Mouse (Mus musculus): ENCODE data around the gene Zfp454. TPM values are rescaled to one million over a fixed set of nuclear protein-coding genes. Genes with fewer than 3 reads are reported as not detected.

Gene Zfp454
- polyA plus RNA-seq (2015; fragmentation: Nextera tagmentation; extraction: Ambion mirVana) = 0.47 and 0.59 TPM in 2 replicates

GRCm38 (mm10) chr11:50887390-50888128 lies at the start of gene Zfp454:
Gene Zfp454 (minus strand): TSS chr11:50887651.

GRCm38 (mm10) chr11:50931451-50931866 lies 44.0 kb upstream of the Zfp454 start, which contains the start of gene Zfp354b:
Gene Zfp354b (minus strand): TSS chr11:50931633.

GRCm38 (mm10) chr11:50915671-50916320 lies 28.3 kb upstream of the Zfp454 start, which contains the start of gene Zfp2:
Gene Zfp2 (minus strand): TSS chr11:50916165.

GRCm38 (mm10) chr11:50850177-50850735 lies 37.2 kb downstream of the Zfp454 start, which contains the start of gene Grm6:
Gene Grm6 (plus strand): TSS chr11:50850685.

GRCm38 (mm10) chr11:50841023-50841735 lies 46.3 kb downstream of the Zfp454 start, which contains the start of gene Zfp879:
Gene Zfp879 (minus strand): TSS chr11:50841552.

GRCm38 (mm10) chr11:50827010-50827953 lies 60.2 kb downstream of the Zfp454 start, which contains the start of gene Zfp354c:
Gene Zfp354c (minus strand): TSS chr11:50827724.

Other genes with a start within 250 kb of the Zfp454 start
- 2.7 and 5.4 TPM in 2 replicates for gene Zfp354c, start 59.9 kb downstream of the Zfp454 start, polyA plus RNA-seq (2015; fragmentation: Nextera tagmentation; extraction: Ambion mirVana)
- gene Zfp879, start 46.1 kb downstream of the Zfp454 start, polyA plus RNA-seq (2015; fragmentation: Nextera tagmentation; extraction: Ambion mirVana) = 0.05 and 0.08 TPM in 2 replicates
- gene Grm6, start 37.0 kb downstream of the Zfp454 start, polyA plus RNA-seq (2015; fragmentation: Nextera tagmentation; extraction: Ambion mirVana) = 0.06 and 0.21 TPM in 2 replicates
- 1.8 and 2.9 TPM in 2 replicates for gene Zfp2, start 28.5 kb upstream of the Zfp454 start, polyA plus RNA-seq (2015; fragmentation: Nextera tagmentation; extraction: Ambion mirVana)
- gene Zfp354b, start 44.0 kb upstream of the Zfp454 start, polyA plus RNA-seq (2015; fragmentation: Nextera tagmentation; extraction: Ambion mirVana) = 0.46 and 0.48 TPM in 2 replicates
- gene 4933414I15Rik, start 56.1 kb upstream of the Zfp454 start, polyA plus RNA-seq (2015; fragmentation: Nextera tagmentation; extraction: Ambion mirVana) = not detected in 2 replicates
- gene Prop1, start 66.1 kb upstream of the Zfp454 start, polyA plus RNA-seq (2015; fragmentation: Nextera tagmentation; extraction: Ambion mirVana) = not detected in 2 replicates
- not detected in 2 replicates for gene Olfr1378, start 78.9 kb upstream of the Zfp454 start, polyA plus RNA-seq (2015; fragmentation: Nextera tagmentation; extraction: Ambion mirVana)
- not detected in 2 replicates for gene Olfr1377, start 94.3 kb upstream of the Zfp454 start, polyA plus RNA-seq (2015; fragmentation: Nextera tagmentation; extraction: Ambion mirVana)
- not detected in 2 replicates for gene Olfr51, start 115.9 kb upstream of the Zfp454 start, polyA plus RNA-seq (2015; fragmentation: Nextera tagmentation; extraction: Ambion mirVana)
- not detected in 2 replicates for gene Olfr54, start 126.6 kb upstream of the Zfp454 start, polyA plus RNA-seq (2015; fragmentation: Nextera tagmentation; extraction: Ambion mirVana)
- not detected in 2 replicates for gene Olfr1375, start 160.5 kb upstream of the Zfp454 start, polyA plus RNA-seq (2015; fragmentation: Nextera tagmentation; extraction: Ambion mirVana)
- gene Zfp354a, start 171.6 kb upstream of the Zfp454 start, polyA plus RNA-seq (2015; fragmentation: Nextera tagmentation; extraction: Ambion mirVana) = 1.2 and 1.9 TPM in 2 replicates

Data from spleen, postnatal 0 days (tissue).